Mouse (Mus musculus) neural tube, embryonic 12.5 days (tissue): ENCODE results near the gene Trmt2b. TPM values are rescaled to one million over a fixed set of nuclear protein-coding genes. Genes with fewer than 3 reads are reported as not detected.
"Not testable (repeated sequence)": the region's sequence is repeated elsewhere in the genome, so short reads cannot be mapped to it uniquely, and the experiment has no call there.

Experiments
- ATAC-seq: fragments of 200-750 bp; cut with Nextera tagmentation; 2 replicates; pipeline ENCODE4 v1.8.0; 2017; ENCODE audit warnings: low read depth, mild to moderate bottlenecking, moderate TSS enrichment, moderate library complexity; ENCODE audit not compliant: low FRiP score
- H3K27ac ChIP-seq: fragments of 300-500 bp; sonication (generic); 2 replicates; pipeline ENCODE4 v1.5.1; 2016
- H3K27me3 ChIP-seq: fragments of 300-500 bp; sonication (generic); replicated peaks from 2 replicates; pipeline ENCODE4 v1.6.1; 2016; ENCODE audit warnings: mild to moderate bottlenecking
- H3K36me3 ChIP-seq: fragments of 300-500 bp; sonication (generic); 2 replicates; pipeline ENCODE4 v1.6.1; 2016; ENCODE audit warnings: mild to moderate bottlenecking
- H3K4me1 ChIP-seq: fragments of 300-500 bp; sonication (generic); 2 replicates; pipeline ENCODE4 v1.6.1; 2016
- H3K4me2 ChIP-seq: fragments of 300-500 bp; sonication (generic); replicated peaks from 2 replicates; pipeline ENCODE4 v1.6.1; 2016; ENCODE audit warnings: mild to moderate bottlenecking
- H3K4me3 ChIP-seq: fragments of 300-500 bp; sonication (generic); 2 replicates; pipeline ENCODE4 v1.5.1; 2016
- H3K9ac ChIP-seq: fragments of 300-500 bp; sonication (generic); 2 replicates; pipeline ENCODE4 v1.6.1; 2016; ENCODE audit warnings: mild to moderate bottlenecking
- H3K9me3 ChIP-seq: fragments of 300-500 bp; sonication (generic); 2 replicates; pipeline ENCODE4 v1.6.1; 2016; ENCODE audit warnings: mild to moderate bottlenecking
- WGBS: fragments of 180-500 bp; shearing (Covaris S2); methylation state at CpG from one replicate; pipeline ENCODE4 v1.1.7; 2016; 5-methylcytosine and 5-hydroxymethylcytosine counted together
- polyA plus RNA-seq: library from polyadenylated mRNA; unstranded; fragments of >200 nt; fragmentation: Nextera tagmentation; extraction: Ambion mirVana; gene quantifications from 2 replicates; pipeline ENCODE4 v1.2.1, GENCODE M21; 2016

Trmt2b gene
- polyA plus RNA-seq, 1 experiment from 2014 or later, result 6.1 TPM

GRCm38 (mm10) chrX:134211151-134211642 lies 65.6 kb downstream of the Trmt2b start:
- no peak for ATAC-seq
- Histone ChIP-seq H3K4me1 (no peaks in the 10 kb centered on the region), H3K9me3 (no peaks in the 10 kb centered on the region), H3K4me2 (no peak overlapping the region), H3K36me3 (no peaks in the 10 kb centered on the region), H3K4me3 (no peak overlapping the region), H3K27me3 (no peaks in the 10 kb centered on the region), H3K9ac (no peak overlapping the region), H3K27ac (no peak overlapping the region)
- WGBS, result 72% methylated on average over 7 of the region's 7 CpGs

GRCm38 (mm10) chrX:134208491-134208890 lies 68.3 kb downstream of the Trmt2b start:
- Histone ChIP-seq H3K36me3 (no peaks in the 10 kb centered on the region), H3K27me3 (no peaks in the 10 kb centered on the region), H3K27ac (no peak overlapping the region), H3K9ac (no peak overlapping the region), H3K9me3 (no peaks in the 10 kb centered on the region), H3K4me2 (no peak overlapping the region), H3K4me3 (no peak overlapping the region), H3K4me1 (no peaks in the 10 kb centered on the region)
- ATAC-seq, result no peak
- 88% methylated on average over 2 of the region's 2 CpGs for WGBS

- ATAC-seq, H3K4me3 ChIP-seq, H3K27ac ChIP-seq, H3K9me3 ChIP-seq, H3K4me1 ChIP-seq, H3K4me2 ChIP-seq, H3K27me3 ChIP-seq, H3K9ac ChIP-seq, H3K36me3 ChIP-seq: not testable (repeated sequence)
- WGBS, result 96% methylated on average over 9 of the region's 9 CpGs
These were observed 89.6 kb downstream of the Trmt2b start, which contains the start of gene Arl13a for GRCm38 (mm10) chrX:134187201-134187600. Gene Arl13a (plus strand): TSS chrX:134187501.

- Histone ChIP-seq H3K9me3 (no peaks in the 10 kb centered on the region), H3K9ac (no peak overlapping the region), H3K27ac (no peak overlapping the region), H3K4me1 (no peaks in the 10 kb centered on the region), H3K4me2 (no peak overlapping the region), H3K4me3 (no peak overlapping the region), H3K36me3 (no peaks in the 10 kb centered on the region), H3K27me3 (no peaks in the 10 kb centered on the region)
- 94% methylated on average over 1 of the region's 1 CpGs for WGBS
- no peak for ATAC-seq
These were observed 102.1 kb downstream of the Trmt2b start for GRCm38 (mm10) chrX:134174699-134175098.

Other genes starting within 250 kb of the Trmt2b start
- gene Cstf2, start 217.8 kb downstream of the Trmt2b start, polyA plus RNA-seq, result 60.9 and 66.8 TPM in 2 replicates
- gene Xkrx, start 114.9 kb downstream of the Trmt2b start, polyA plus RNA-seq, result 0.22 and 0.40 TPM in 2 replicates
- not detected in 2 replicates for gene Arl13a, start 89.5 kb downstream of the Trmt2b start, polyA plus RNA-seq
- gene Nox1, start 55.0 kb downstream of the Trmt2b start, polyA plus RNA-seq, result 0.11 TPM in 1 of 2 replicates, not detected in the other
- 42.7 and 44.2 TPM in 2 replicates for gene Tmem35a, start 18.2 kb upstream of the Trmt2b start, polyA plus RNA-seq
- 15.7 and 19.2 TPM in 2 replicates for gene Cenpi, start 31.1 kb upstream of the Trmt2b start, polyA plus RNA-seq
- 10.3 and 11.7 TPM in 2 replicates for gene Drp2, start 127.6 kb upstream of the Trmt2b start, polyA plus RNA-seq
- 0.10 TPM in 1 of 2 replicates, not detected in the other for gene Taf7l, start 199.5 kb upstream of the Trmt2b start, polyA plus RNA-seq